Mouse (Mus musculus) kidney, adult 8-10 months (tissue): ENCODE results near the gene Cyp11a1.

Experiments
- DNase-seq, 2 experiments: peaks; one replicate each; pipeline ENCODE4 v3.0.0; 2022

Gene Cyp11a1

GRCm38 (mm10) chr9:58009588-58009987, 3.4 kb downstream of the Cyp11a1 start:
- DNase-seq = no peak

GRCm38 (mm10) chr9:58011027-58011426, 4.8 kb downstream of the Cyp11a1 start:
- DNase-seq = no peak

DNA sequence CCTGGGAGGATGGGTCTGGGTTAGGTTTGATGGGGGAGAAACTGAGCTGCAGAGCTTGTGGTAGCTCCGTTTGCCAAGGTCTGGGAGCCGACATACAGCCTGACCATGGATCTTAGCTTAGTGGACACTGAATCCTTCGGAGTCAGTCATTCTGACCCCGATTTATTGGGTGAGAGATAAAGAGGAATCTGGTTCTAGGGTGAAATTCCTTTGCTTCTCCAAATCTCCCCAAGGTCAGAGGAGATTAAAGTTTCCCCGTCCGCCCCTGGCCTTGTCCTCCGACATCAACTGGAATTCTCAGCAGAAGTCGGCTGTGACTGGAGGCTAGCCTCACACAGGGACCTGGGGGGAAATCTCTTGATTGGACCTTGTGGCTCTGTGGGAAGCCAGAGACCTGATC, 5.3 kb downstream of the Cyp11a1 start:
- DNase-seq = no peak

GRCm38 (mm10) chr9:58012486-58012885, 6.3 kb downstream of the Cyp11a1 start:
- DNase-seq = no peak

DNA sequence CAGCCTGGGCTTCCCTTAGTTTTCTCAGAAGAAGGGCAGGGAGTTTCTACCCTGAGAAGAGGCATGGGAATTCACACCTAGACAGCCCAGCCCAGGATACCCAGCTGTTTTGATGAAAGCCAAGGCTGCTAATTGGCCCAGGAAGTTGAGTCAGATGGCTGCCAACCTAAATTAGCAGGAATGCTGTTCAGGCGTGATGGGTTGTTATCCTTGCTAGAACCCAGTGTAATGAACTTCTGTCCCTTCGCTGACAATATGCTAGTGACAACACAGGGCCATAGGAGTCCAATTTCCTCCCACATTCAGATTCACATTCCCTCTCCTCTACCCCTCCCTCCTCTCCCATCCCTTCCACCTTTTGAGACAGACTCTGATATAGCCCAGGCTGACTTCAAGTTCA, 6.7 kb downstream of the Cyp11a1 start:
- DNase-seq = no peak

GRCm38 (mm10) chr9:58014393-58015160, 8.4 kb downstream of the Cyp11a1 start:
- DNase-seq = no peak

- DNase-seq = no peak
These were observed 9.6 kb downstream of the Cyp11a1 start for GRCm38 (mm10) chr9:58015856-58016255.

- DNase-seq = no peak
These were observed 10.8 kb downstream of the Cyp11a1 start for GRCm38 (mm10) chr9:58016962-58017361.

GRCm38 (mm10) chr9:58018385-58018784, 12.2 kb downstream of the Cyp11a1 start:
- no peak for DNase-seq

- DNase-seq = no peak
These were observed 19.8 kb downstream of the Cyp11a1 start for GRCm38 (mm10) chr9:58025995-58026394.

DNA sequence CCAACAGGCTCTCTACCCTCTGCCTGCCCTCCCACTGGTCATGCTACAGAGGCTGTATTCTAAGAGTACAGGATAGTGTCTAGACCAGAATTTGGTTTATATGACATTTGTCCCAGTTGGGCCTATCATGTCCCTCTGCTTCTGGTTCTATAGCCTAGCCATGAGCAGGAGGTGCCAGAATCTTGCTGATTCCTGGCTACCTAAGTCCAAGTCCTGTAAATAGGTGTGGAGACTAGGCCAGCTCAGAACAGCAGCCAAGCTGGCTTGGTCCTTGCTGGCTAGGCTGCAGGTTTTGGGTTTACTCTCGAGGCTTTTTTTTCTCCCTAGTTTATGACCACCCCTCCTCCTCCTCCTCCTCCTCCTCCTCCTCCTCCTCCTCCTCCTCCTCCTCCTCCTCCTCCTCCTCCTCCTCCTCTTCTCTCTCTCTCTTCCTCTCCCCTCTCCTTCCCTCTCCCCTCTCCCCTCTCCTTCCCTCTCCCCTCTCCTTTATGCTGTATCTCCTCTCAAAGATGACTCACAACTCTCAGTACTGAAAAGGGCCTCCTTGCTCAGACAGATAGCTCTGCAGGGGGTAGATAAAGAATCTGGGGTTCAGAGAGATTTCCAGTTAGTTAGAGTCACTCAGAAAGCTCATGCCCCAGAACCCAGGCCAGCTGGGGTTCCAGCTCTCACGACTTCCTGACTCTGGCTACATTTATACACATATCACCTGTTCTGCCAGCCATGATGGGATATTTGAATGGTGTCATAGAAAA, 21.4 kb downstream of the Cyp11a1 start:
- DNase-seq = no peak

DNA sequence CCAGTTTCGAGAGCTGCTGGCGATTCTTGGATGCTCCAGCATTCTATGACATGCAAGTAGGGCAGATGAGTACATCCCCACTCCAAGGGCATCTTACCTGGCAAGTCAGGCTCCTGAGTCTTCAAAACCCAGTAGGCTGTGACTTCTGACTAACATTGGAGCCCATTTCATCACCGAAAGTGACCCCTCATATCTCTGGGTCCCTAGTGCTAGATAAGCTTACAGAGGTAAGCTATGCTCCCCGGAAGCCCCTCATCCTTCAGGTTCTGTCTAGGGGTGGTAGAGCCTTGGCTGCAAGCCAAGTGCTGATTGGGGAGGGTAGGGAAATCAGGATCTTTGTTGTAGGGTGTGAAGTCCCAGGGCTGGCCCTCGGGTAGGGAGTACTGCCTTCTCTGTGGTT, 22.6 kb downstream of the Cyp11a1 start:
- no peak for DNase-seq

GRCm38 (mm10) chr9:58029635-58030034, 23.4 kb downstream of the Cyp11a1 start:
- DNase-seq = no peak

DNA sequence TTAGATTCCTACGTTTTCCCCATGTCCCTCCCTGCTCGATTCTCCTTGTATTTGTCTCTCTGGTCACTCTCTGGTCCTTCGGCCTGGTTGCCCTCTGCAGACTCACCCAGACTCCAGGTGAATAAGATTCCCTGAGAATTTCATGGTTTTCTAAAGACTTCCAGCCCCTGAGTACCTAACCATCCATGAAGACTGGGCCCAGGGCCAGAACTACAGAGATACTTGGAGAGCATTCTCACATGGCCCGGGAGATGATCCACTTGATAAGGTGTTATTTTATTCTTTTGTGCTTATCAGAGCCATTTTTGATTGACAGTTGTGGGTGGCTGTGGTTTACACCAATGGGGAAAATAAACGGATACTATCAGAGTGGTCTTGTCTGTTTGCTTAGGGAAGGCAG, 25.7 kb downstream of the Cyp11a1 start:
- DNase-seq = no peak

DNA sequence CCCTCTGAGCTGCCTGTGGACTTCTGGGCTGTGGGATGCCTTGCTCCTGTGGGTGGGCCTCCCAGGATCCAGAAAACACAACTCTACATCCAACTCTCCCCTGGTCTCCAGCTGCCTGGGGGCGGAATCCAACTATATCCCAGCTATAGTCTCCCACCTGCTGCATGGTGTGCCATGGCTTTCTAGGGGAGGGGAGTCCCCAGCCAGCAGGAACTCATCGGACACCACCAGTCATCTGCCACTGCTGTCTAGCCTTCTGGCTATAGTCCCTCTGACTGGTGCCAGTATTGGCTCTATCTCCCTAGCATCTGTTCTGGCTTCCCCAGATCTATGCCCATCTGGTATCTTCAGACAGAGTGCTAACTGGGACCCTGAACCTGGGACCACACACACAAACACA, 29.3 kb downstream of the Cyp11a1 start:
- DNase-seq = no peak

DNA sequence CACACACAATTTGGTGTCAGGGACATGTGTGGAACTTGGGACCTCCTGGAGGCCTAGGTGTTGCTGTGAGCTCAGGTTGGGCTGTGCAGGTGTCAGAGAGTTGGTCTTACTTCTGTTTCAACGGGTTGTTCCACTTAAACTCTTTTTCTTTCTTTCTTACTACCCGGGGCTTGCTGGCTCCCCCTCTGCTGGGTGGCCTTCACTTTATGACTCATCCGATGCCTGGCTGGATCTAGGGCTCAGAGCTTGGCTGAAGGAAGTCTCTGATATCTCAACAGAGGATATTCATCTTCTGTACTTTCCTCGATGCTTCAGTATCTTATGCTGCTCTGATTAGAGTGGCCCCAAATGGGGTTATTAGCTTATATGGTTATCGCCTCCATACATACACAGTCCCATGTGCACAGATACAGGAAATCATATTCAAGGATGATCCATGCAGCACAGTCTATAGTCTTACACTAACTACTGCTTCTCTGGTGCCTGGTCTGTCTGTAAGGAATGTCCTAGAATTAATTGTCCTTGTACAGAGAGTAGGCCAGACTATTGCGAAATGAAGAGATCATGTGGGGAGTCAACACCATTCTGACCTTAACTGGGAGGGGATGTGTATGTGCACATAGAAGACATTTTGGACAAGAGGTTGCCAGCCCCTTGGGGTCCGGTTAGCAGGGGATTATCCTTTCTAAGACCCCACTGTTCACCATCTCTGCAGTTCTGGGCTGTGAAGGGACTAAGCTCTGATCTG, 29.9 kb downstream of the Cyp11a1 start:
- DNase-seq = no peak

- no peak for DNase-seq
These were observed 30.8 kb downstream of the Cyp11a1 start for GRCm38 (mm10) chr9:58036961-58037360.

GRCm38 (mm10) chr9:58038500-58039168, 32.4 kb downstream of the Cyp11a1 start:
- peak; percentile 61 to 77 for DNase-seq

DNA sequence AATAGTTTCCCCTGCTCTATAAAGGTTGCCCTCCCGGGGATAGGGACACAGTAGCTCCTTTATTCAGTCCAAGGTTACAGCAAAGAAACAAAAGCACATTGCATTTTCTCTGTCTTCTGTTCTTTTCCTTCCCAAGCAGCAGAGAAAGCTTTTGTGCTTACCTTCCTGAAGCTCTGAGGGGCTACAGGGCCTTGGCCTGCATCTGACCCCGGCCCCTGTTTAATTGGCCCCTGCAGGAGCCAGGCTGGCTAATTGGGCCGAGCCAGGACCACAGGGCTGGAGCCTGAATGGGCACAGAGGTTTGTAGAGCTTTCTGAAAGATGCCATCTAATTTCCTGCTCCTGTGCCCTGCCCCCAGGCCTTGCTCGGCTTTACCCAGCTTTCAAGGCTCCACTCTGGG, 34.8 kb downstream of the Cyp11a1 start:
- DNase-seq = no peak

DNA sequence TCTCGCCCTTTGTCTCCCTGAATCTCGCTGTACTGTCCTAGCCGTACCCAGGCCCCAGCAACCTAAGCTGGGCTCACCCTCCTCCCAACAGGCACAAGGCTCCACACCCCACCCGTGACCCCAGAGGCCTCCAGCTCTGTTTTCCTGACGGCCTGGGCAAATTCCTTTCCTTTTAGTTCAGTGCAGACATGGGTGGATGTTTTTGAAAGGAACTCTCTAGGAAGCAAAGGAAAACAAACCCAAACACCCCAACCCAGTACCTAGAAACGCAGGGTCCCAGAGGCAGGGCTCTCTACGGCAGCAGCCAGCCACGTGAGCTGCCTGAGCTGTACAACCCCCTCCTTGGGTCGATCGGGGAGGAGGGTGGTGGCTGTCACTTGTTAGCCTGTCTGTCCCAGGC, 36.2 kb downstream of the Cyp11a1 start:
- DNase-seq = peak in 1 of 2 experiments; percentile 22

DNA sequence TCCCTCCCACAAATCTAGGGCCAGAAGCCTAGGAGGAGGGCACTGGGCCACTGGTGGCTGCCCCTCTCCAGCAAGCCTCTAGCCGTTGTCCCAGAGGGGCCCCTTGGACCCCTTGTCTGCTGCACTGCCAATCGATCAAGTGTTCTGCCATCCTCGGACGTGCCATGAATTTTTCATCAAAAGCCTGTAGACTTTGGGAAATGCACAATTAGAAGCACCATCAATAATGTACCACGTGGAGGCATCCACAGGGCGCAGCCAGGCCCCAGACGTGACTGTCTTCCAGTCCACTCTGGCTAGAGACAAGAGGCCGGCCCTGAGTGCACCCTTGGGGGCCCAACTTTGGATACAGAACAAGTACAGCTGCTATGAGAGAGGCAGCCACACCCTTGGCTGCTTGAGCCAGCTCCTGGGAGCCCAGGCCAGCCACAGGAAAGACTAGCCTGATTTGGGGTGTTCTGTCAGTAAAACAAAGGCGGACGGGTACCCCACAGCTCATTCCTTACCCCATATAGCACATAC, 37.3 kb downstream of the Cyp11a1 start:
- no peak for DNase-seq

GRCm38 (mm10) chr9:58044828-58045227, 38.6 kb downstream of the Cyp11a1 start:
- no peak for DNase-seq

- DNase-seq = no peak
These were observed 39.4 kb downstream of the Cyp11a1 start for GRCm38 (mm10) chr9:58045646-58046045.
